8 mouse cellular contexts compared by ENCODE assay signal in genomic region chr11:117828888-117829604, GRCm38 (mm10). TPM values are rescaled to one million over a fixed set of nuclear protein-coding genes. Genes with fewer than 3 reads are reported as not detected.
DNase-seq lines count a peak whose midpoint lies in the region; ATAC-seq and TF ChIP-seq lines count a peak whose summit lies in the region.

No protein-coding gene starts in this region.

- peak; percentile 44; the same call in 1 of the 2 replicates for TF ChIP-seq POLR2A in liver, adult 2 months (IDR thresholded peaks at IDR 0.05; ENCODE audit: extremely low read depth, insufficient read depth, low read length)

- H3K79me2 ChIP-seq in liver, adult 2 months (ENCODE audit: control insufficient read depth, insufficient read depth, low read length) = no peaks in the 10 kb centered on the region

- peaks cover 2% of the 10 kb centered on the region for H3K36me3 ChIP-seq in midbrain, embryonic 10.5 days
- H3K36me3 ChIP-seq in midbrain, embryonic 11.5 days (ENCODE audit: control insufficient read depth, insufficient read depth, low read length) = no peaks in the 10 kb centered on the region
- H3K36me3 ChIP-seq in liver, adult 2 months (ENCODE audit: control insufficient read depth, insufficient read depth, low read length) = no peaks in the 10 kb centered on the region
- no peaks in the 10 kb centered on the region for H3K36me3 ChIP-seq in stomach, embryonic 16.5 days (ENCODE audit: control insufficient read depth, insufficient read depth, low read length)

- no peak for DNase-seq in midbrain, embryonic 10.5 days (ENCODE audit: low spot score)
- DNase-seq in midbrain, embryonic 11.5 days (ENCODE audit: low spot score, missing footprints) = no peak
- peak; percentile 53 for DNase-seq in c-Kit-positive CD71-positive TER-119-negative erythroid progenitor cells, embryonic 14.5 days (ENCODE audit: low read depth)
- DNase-seq in heart, postnatal 4 days = peak; percentile 69
- peak; percentile 99 for DNase-seq in liver, adult 2 months (ENCODE audit: extremely low read depth, low read depth, low spot score)
- DNase-seq in layer of hippocampus, postnatal 14 days (ENCODE audit: low spot score in 2 of 2) = no peak
- DNase-seq in retina, postnatal 1 day = no peak

- no peak overlapping the region for H3K4me3 ChIP-seq in midbrain, embryonic 10.5 days
- H3K4me3 ChIP-seq in midbrain, embryonic 11.5 days (ENCODE audit: low read depth, low read length) = no peak overlapping the region
- no peak overlapping the region for H3K4me3 ChIP-seq in liver, adult 2 months (ENCODE audit: insufficient read depth, low read depth, low read length)
- no peak overlapping the region for H3K4me3 ChIP-seq in stomach, embryonic 16.5 days (replicated peaks; ENCODE audit: low read length)

- TF ChIP-seq CTCF in liver, adult 2 months (IDR thresholded peaks at IDR 0.05; ENCODE audit: low read depth, low read length) = no peak

- WGBS in midbrain, embryonic 10.5 days = 59% methylated on average over 9 of the region's 9 CpGs
- 61% methylated on average over 9 of the region's 9 CpGs for WGBS in midbrain, embryonic 11.5 days
- 8% methylated on average over 9 of the region's 9 CpGs for WGBS in liver, adult 2 months
- 38% methylated on average over 9 of the region's 9 CpGs for WGBS in stomach, embryonic 16.5 days

- peaks cover 60% of the 10 kb centered on the region for H3K4me1 ChIP-seq in midbrain, embryonic 10.5 days
- peaks cover 19% of the 10 kb centered on the region for H3K4me1 ChIP-seq in midbrain, embryonic 11.5 days (ENCODE audit: control insufficient read depth, insufficient read depth, low read length)
- H3K4me1 ChIP-seq in liver, adult 2 months (ENCODE audit: control insufficient read depth, insufficient read depth, low read length) = peaks cover 49% of the 10 kb centered on the region
- H3K4me1 ChIP-seq in stomach, embryonic 16.5 days (ENCODE audit: control insufficient read depth, insufficient read depth, low read length) = peaks cover 63% of the 10 kb centered on the region

- no peak for ATAC-seq in midbrain, embryonic 11.5 days (ENCODE audit: low FRiP score)
- ATAC-seq in stomach, embryonic 16.5 days (ENCODE audit: insufficient read depth, low FRiP score) = peak; percentile 54; the same call in 1 of the 2 replicates

- H3K9ac ChIP-seq in midbrain, embryonic 11.5 days (ENCODE audit: low read length) = no peak overlapping the region
- peak overlapping the region; percentile 48 for H3K9ac ChIP-seq in liver, adult 2 months (ENCODE audit: low read depth, low read length)
- H3K9ac ChIP-seq in stomach, embryonic 16.5 days (ENCODE audit: low read length) = peak overlapping the region; percentile 1; the same call in 1 of the 2 replicates

- H3K9me3 ChIP-seq in midbrain, embryonic 10.5 days (replicated peaks) = no peaks in the 10 kb centered on the region
- H3K9me3 ChIP-seq in midbrain, embryonic 11.5 days (ENCODE audit: control insufficient read depth, low read length) = no peaks in the 10 kb centered on the region
- no peaks in the 10 kb centered on the region for H3K9me3 ChIP-seq in stomach, embryonic 16.5 days (replicated peaks; ENCODE audit: control insufficient read depth, low read length)

- H3K27ac ChIP-seq in midbrain, embryonic 10.5 days (replicated peaks) = peak overlapping the region; percentile 35; the same call in 1 of the 2 replicates
- no peak overlapping the region for H3K27ac ChIP-seq in midbrain, embryonic 11.5 days (ENCODE audit: low read depth, low read length)
- peak overlapping the region; percentile 97 for H3K27ac ChIP-seq in liver, adult 2 months (replicated peaks; ENCODE audit: insufficient read depth, low read depth, low read length)
- H3K27ac ChIP-seq in stomach, embryonic 16.5 days (ENCODE audit: low read length) = peak overlapping the region; percentile 94

- H3K4me2 ChIP-seq in midbrain, embryonic 11.5 days = no peak overlapping the region
- H3K4me2 ChIP-seq in stomach, embryonic 16.5 days (ENCODE audit: low read depth, low read length) = no peak overlapping the region

- H3K27me3 ChIP-seq in midbrain, embryonic 10.5 days (ENCODE audit: low read depth, poor library complexity, severe bottlenecking) = no peaks in the 10 kb centered on the region
- H3K27me3 ChIP-seq in midbrain, embryonic 11.5 days (ENCODE audit: control insufficient read depth, insufficient read depth, low read length) = no peaks in the 10 kb centered on the region
- no peaks in the 10 kb centered on the region for H3K27me3 ChIP-seq in liver, adult 2 months (ENCODE audit: control insufficient read depth, insufficient read depth, low read length)
- H3K27me3 ChIP-seq in stomach, embryonic 16.5 days (ENCODE audit: control insufficient read depth, insufficient read depth, low read length) = no peaks in the 10 kb centered on the region

RNA-seq across cellular contexts. Expression of gene Tk1, which starts 3.2 kb away (rescaled TPM):
- 123 and 137 TPM in 2 replicates for polyA plus RNA-seq in midbrain, embryonic 10.5 days (2016; fragmentation: Nextera tagmentation; extraction: Ambion mirVana)
- polyA plus RNA-seq in midbrain, embryonic 11.5 days (2014; fragmentation: Nextera tagmentation; extraction: Ambion mirVana) = 87.1 and 89.7 TPM in 2 replicates
- total RNA-seq in heart, postnatal 4 days (2021) = 10 to 100 TPM; 93.1 to 99.2 TPM
- total RNA-seq in liver, adult 2 months (2014; rRNA removed) = 56.9 and 65.1 TPM in 2 replicates
- polyA plus RNA-seq in liver, adult 2 months (2012; rRNA removed) = 45.6 and 69.7 TPM in 2 replicates
- polyA plus RNA-seq in stomach, embryonic 16.5 days (2015; fragmentation: Nextera tagmentation; extraction: Ambion mirVana) = 120 and 128 TPM in 2 replicates
- 1 to 10 TPM; 1.6 to 3.3 TPM for total RNA-seq in layer of hippocampus, postnatal 14 days (2021)

RNA-seq across cellular contexts. Expression of gene Afmid, which starts 3.3 kb away (rescaled TPM):
- 3.5 TPM in 2 replicates for polyA plus RNA-seq in midbrain, embryonic 10.5 days (2016; fragmentation: Nextera tagmentation; extraction: Ambion mirVana)
- 2.8 and 3.9 TPM in 2 replicates for polyA plus RNA-seq in midbrain, embryonic 11.5 days (2014; fragmentation: Nextera tagmentation; extraction: Ambion mirVana)
- total RNA-seq in heart, postnatal 4 days (2021) = 10 to 100 TPM; 15.3 to 15.5 TPM
- 119 and 136 TPM in 2 replicates for total RNA-seq in liver, adult 2 months (2014; rRNA removed)
- 117 and 144 TPM in 2 replicates for polyA plus RNA-seq in liver, adult 2 months (2012; rRNA removed)
- polyA plus RNA-seq in stomach, embryonic 16.5 days (2015; fragmentation: Nextera tagmentation; extraction: Ambion mirVana) = 6.8 and 8.5 TPM in 2 replicates
- total RNA-seq in layer of hippocampus, postnatal 14 days (2021) = 1 to 10 TPM; 4.2 to 4.5 TPM

RNA-seq across cellular contexts. Expression of gene Gm20708, which starts 19.6 kb away (rescaled TPM):
- 0.14 and 0.58 TPM in 2 replicates for polyA plus RNA-seq in midbrain, embryonic 10.5 days (2016; fragmentation: Nextera tagmentation; extraction: Ambion mirVana)
- polyA plus RNA-seq in midbrain, embryonic 11.5 days (2014; fragmentation: Nextera tagmentation; extraction: Ambion mirVana) = 0.15 and 0.20 TPM in 2 replicates
- 1 to 10 TPM; 2.7 to 3.5 TPM for total RNA-seq in heart, postnatal 4 days (2021)
- 0.37 and 0.40 TPM in 2 replicates for total RNA-seq in liver, adult 2 months (2014; rRNA removed)
- polyA plus RNA-seq in liver, adult 2 months (2012; rRNA removed) = 0.21 and 0.40 TPM in 2 replicates
- 0.16 and 0.68 TPM in 2 replicates for polyA plus RNA-seq in stomach, embryonic 16.5 days (2015; fragmentation: Nextera tagmentation; extraction: Ambion mirVana)
- 1 to 10 TPM; 2.8 to 3.2 TPM for total RNA-seq in layer of hippocampus, postnatal 14 days (2021)

RNA-seq across cellular contexts. Expression of gene Syngr2, which starts 19.6 kb away (rescaled TPM):
- 36.2 and 39.4 TPM in 2 replicates for polyA plus RNA-seq in midbrain, embryonic 10.5 days (2016; fragmentation: Nextera tagmentation; extraction: Ambion mirVana)
- polyA plus RNA-seq in midbrain, embryonic 11.5 days (2014; fragmentation: Nextera tagmentation; extraction: Ambion mirVana) = 29.9 and 36.4 TPM in 2 replicates
- 10 to 100 TPM; 81.2 to 85.1 TPM for total RNA-seq in heart, postnatal 4 days (2021)
- total RNA-seq in liver, adult 2 months (2014; rRNA removed) = 37.9 and 54.2 TPM in 2 replicates
- 124 and 152 TPM in 2 replicates for polyA plus RNA-seq in liver, adult 2 months (2012; rRNA removed)
- polyA plus RNA-seq in stomach, embryonic 16.5 days (2015; fragmentation: Nextera tagmentation; extraction: Ambion mirVana) = 129 and 157 TPM in 2 replicates
- 10 to 100 TPM; 15.2 to 15.4 TPM for total RNA-seq in layer of hippocampus, postnatal 14 days (2021)

RNA-seq across cellular contexts. Expression of gene Birc5, which starts 20.0 kb away (rescaled TPM):
- polyA plus RNA-seq in midbrain, embryonic 10.5 days (2016; fragmentation: Nextera tagmentation; extraction: Ambion mirVana) = 373 and 413 TPM in 2 replicates
- 346 and 363 TPM in 2 replicates for polyA plus RNA-seq in midbrain, embryonic 11.5 days (2014; fragmentation: Nextera tagmentation; extraction: Ambion mirVana)
- total RNA-seq in heart, postnatal 4 days (2021) = 10 to 100 TPM; 63.1 to 69.1 TPM
- total RNA-seq in liver, adult 2 months (2014; rRNA removed) = 0.65 and 2.0 TPM in 2 replicates
- polyA plus RNA-seq in liver, adult 2 months (2012; rRNA removed) = 0.82 and 0.92 TPM in 2 replicates
- 230 and 247 TPM in 2 replicates for polyA plus RNA-seq in stomach, embryonic 16.5 days (2015; fragmentation: Nextera tagmentation; extraction: Ambion mirVana)
- total RNA-seq in layer of hippocampus, postnatal 14 days (2021) = 1 to 10 TPM; 2.1 to 3.4 TPM

Comparison
In these comparisons a context has a peak if more than half of its experiments do, and no peak if none do; other contexts are left out.
1. DNase-seq: peak in c-Kit-positive CD71-positive TER-119-negative erythroid progenitor cells, embryonic 14.5 days (single experiment), heart, postnatal 4 days (single experiment) and liver, adult 2 months (single experiment); none in midbrain, embryonic 10.5 days (single experiment), midbrain, embryonic 11.5 days (single experiment), layer of hippocampus, postnatal 14 days (0 of 2) and retina, postnatal 1 day (single experiment).
2. RNA of gene Afmid, which starts 3.3 kb away (polyA plus RNA-seq): 117 to 144 TPM in liver, adult 2 months; 6.8 to 8.5 TPM in stomach, embryonic 16.5 days, 3.5 TPM in midbrain, embryonic 10.5 days and 2.8 to 3.9 TPM in midbrain, embryonic 11.5 days; every median in the first group is over 10 times any median in the second.